Mouse (Mus musculus) forebrain, embryonic 15.5 days (tissue): ENCODE results near the gene Il9r. TPM values are rescaled to one million over a fixed set of nuclear protein-coding genes. Genes with fewer than 3 reads are reported as not detected.

ENCODE experiments used
- ATAC-seq: fragments of 200-750 bp; cut with Nextera tagmentation; replicated peaks from 2 replicates; pipeline ENCODE4 v1.8.0; 2017; ENCODE audit warnings: mild to moderate bottlenecking, moderate TSS enrichment, moderate library complexity
- H3K27ac ChIP-seq: fragments of 300-500 bp; sonication (generic); replicated peaks from 2 replicates; pipeline ENCODE4 v1.5.1; 2015; ENCODE audit warnings: mild to moderate bottlenecking, inconsistent platforms
- H3K27me3 ChIP-seq: fragments of 300-500 bp; sonication (generic); 2 replicates; pipeline ENCODE4 v1.6.1; 2015; ENCODE audit warnings: inconsistent platforms
- H3K36me3 ChIP-seq: fragments of 300-500 bp; sonication (generic); 2 replicates; pipeline ENCODE4 v1.6.1; 2015; ENCODE audit warnings: mild to moderate bottlenecking, inconsistent platforms
- H3K4me1 ChIP-seq: fragments of 300-500 bp; sonication (generic); 2 replicates; pipeline ENCODE4 v1.6.1; 2015; ENCODE audit warnings: inconsistent platforms
- H3K4me2 ChIP-seq: fragments of 300-500 bp; sonication (generic); replicated peaks from 2 replicates; pipeline ENCODE4 v1.6.1; 2015; ENCODE audit warnings: mild to moderate bottlenecking, inconsistent platforms
- H3K4me3 ChIP-seq: fragments of 300-500 bp; sonication (generic); 2 replicates; pipeline ENCODE4 v1.5.1; 2015; ENCODE audit warnings: mild to moderate bottlenecking, inconsistent platforms
- H3K9ac ChIP-seq: fragments of 300-500 bp; sonication (generic); replicated peaks from 2 replicates; pipeline ENCODE4 v1.6.1; 2015; ENCODE audit warnings: mild to moderate bottlenecking, inconsistent platforms
- H3K9me3 ChIP-seq: fragments of 300-500 bp; sonication (generic); 2 replicates; pipeline ENCODE4 v1.6.1; 2016; ENCODE audit warnings: inconsistent platforms
- WGBS: fragments of 180-500 bp; shearing (Covaris S2); methylation state at CpG from one replicate; pipeline ENCODE4 v1.1.7; 2015; ENCODE audit warnings: mixed read lengths; 5-methylcytosine and 5-hydroxymethylcytosine counted together
- polyA plus RNA-seq: library from polyadenylated mRNA; unstranded; fragments of >200 nt; fragmentation: Nextera tagmentation; extraction: Ambion mirVana; gene quantifications from 2 replicates; pipeline ENCODE4 v1.2.1, GENCODE M21; 2015

The Il9r gene
- polyA plus RNA-seq, 1 experiment from 2014 or later: not detected

DNA sequence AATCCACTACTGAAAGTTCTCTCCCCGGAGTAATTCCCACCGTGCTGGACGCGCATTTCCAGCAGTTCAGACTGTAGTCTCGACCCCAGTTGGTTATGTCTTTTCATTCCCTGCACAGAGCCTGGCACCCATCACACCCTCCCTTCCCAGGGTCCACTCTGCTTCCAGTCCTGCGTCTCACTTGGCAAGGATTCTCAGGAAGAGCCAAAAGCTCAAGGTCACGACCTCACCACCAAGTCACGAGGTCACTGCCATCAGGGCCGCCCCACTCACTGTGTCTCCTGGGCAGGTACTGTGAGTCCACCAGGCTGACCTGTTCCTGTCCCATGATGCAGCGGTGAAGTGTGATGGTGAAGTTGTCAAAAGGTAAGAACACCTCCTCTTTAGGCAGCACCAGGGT is 6.0 kb downstream of the Il9r start:
- no peak overlapping the region for H3K4me3 ChIP-seq
- H3K9ac ChIP-seq: no peak overlapping the region
- 82% methylated on average over 10 of the region's 10 CpGs for WGBS
- no peaks in the 10 kb centered on the region for H3K27me3 ChIP-seq
- no peak overlapping the region for H3K4me2 ChIP-seq
- ATAC-seq: no peak
- no peaks in the 10 kb centered on the region for H3K4me1 ChIP-seq
- no peaks in the 10 kb centered on the region for H3K9me3 ChIP-seq
- H3K27ac ChIP-seq: no peak overlapping the region
- H3K36me3 ChIP-seq: no peaks in the 10 kb centered on the region

DNA sequence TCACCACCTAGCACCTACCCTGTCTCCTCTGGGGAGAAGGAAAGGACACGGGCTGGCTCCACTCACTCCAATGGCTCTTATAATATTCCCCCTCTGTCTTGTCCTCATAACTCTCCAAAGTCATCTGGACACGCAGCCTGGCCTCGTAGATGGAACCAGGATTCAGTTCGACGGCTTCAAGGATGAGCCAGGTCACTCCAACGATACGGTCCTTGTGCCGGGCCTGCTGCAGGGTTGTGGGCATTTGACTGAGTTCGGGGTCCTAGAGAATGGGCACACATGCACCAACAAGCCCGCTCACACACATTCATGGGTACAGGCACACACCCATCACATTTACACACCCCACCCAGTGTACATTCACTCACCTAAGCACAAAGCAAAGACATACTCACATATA is 6.9 kb downstream of the Il9r start:
- no peak for ATAC-seq
- Histone ChIP-seq H3K36me3 (no peaks in the 10 kb centered on the region), H3K4me3 (no peak overlapping the region), H3K4me1 (no peaks in the 10 kb centered on the region), H3K27me3 (no peaks in the 10 kb centered on the region), H3K4me2 (no peak overlapping the region), H3K9me3 (no peaks in the 10 kb centered on the region), H3K27ac (no peak overlapping the region), H3K9ac (no peak overlapping the region)
- WGBS: 94% methylated on average over 10 of the region's 10 CpGs

DNA sequence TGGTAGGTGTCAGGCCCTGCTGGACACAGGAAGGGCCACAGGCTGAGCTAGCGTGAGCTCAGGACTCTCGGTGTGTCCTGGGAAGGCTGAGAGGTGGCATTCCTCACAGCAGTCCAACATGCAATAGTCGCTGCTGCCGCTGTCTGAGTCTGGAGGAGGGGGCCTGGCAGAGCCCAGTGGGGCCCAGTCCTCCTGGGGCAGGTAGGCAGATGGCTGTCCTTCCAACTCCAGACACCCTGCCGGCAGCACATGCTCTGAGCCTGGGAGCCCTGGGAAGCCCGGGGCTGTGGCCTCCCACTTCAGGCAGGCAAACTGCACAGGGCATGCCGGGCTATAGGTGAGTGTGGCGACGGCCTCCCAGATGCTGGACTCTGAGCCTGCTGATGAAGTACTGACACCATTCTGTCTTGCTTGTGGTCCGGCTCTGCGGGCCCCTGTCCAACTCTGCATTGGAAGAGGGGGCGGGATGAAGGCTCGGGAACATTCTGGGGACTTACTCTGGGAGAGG is 9.4 kb downstream of the Il9r start:
- H3K4me3 ChIP-seq: no peak overlapping the region
- WGBS: 82% methylated on average over 13 of the region's 13 CpGs
- no peaks in the 10 kb centered on the region for H3K36me3 ChIP-seq
- no peaks in the 10 kb centered on the region for H3K9me3 ChIP-seq
- H3K4me1 ChIP-seq: no peaks in the 10 kb centered on the region
- no peak overlapping the region for H3K27ac ChIP-seq
- no peak overlapping the region for H3K4me2 ChIP-seq
- H3K9ac ChIP-seq: no peak overlapping the region
- H3K27me3 ChIP-seq: no peaks in the 10 kb centered on the region
- ATAC-seq: no peak

DNA sequence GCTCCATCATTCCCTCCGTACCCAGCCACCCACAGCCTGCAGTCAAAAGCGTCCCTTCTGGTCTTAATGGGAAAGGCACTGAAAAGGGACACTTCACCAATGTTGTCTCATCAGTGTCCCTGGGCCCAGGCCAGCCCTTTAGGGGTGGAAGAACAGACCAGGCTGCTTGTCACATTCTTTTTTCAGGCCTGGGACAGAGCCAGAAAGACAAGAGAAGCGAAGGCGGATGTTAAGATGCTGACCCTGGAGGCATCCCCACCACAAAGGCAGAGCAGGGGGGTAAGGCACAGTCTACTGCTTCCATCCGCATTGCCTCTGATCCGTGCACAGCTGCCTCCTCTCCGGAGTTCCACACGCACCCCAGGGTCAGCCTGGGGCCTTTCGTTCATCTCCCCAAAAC is 10.0 kb downstream of the Il9r start:
- H3K36me3 ChIP-seq: no peaks in the 10 kb centered on the region
- ATAC-seq: no peak
- H3K27me3 ChIP-seq: no peaks in the 10 kb centered on the region
- no peaks in the 10 kb centered on the region for H3K9me3 ChIP-seq
- no peak overlapping the region for H3K4me3 ChIP-seq
- H3K9ac ChIP-seq: no peak overlapping the region
- no peak overlapping the region for H3K27ac ChIP-seq
- no peaks in the 10 kb centered on the region for H3K4me1 ChIP-seq
- WGBS: 74% methylated on average over 9 of the region's 9 CpGs
- no peak overlapping the region for H3K4me2 ChIP-seq

DNA sequence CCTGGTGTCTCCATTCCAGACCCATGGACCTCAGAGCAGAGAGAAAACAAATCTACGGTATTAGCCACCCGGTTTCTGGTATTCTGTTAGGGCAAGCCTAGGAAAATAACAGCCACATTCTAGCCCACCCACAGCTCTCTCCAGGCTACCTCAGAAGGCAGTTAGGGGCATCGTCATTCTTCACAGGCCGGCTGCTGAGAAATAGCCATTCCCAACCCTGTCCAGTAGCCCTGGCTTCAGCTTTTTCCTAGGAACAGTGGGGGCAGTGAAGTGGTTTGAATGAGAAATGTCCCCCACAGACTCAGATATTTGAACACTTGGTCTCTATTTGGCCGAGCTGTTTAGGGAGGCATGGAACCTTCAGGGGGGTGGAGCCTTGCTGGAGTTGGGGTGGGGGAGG is 10.6 kb downstream of the Il9r start:
- Histone ChIP-seq H3K4me2 (no peak overlapping the region), H3K9ac (no peak overlapping the region), H3K36me3 (no peaks in the 10 kb centered on the region), H3K27me3 (no peaks in the 10 kb centered on the region), H3K4me1 (no peaks in the 10 kb centered on the region), H3K27ac (no peak overlapping the region), H3K9me3 (no peaks in the 10 kb centered on the region), H3K4me3 (no peak overlapping the region)
- 68% methylated on average over 5 of the region's 5 CpGs for WGBS
- ATAC-seq: no peak

DNA sequence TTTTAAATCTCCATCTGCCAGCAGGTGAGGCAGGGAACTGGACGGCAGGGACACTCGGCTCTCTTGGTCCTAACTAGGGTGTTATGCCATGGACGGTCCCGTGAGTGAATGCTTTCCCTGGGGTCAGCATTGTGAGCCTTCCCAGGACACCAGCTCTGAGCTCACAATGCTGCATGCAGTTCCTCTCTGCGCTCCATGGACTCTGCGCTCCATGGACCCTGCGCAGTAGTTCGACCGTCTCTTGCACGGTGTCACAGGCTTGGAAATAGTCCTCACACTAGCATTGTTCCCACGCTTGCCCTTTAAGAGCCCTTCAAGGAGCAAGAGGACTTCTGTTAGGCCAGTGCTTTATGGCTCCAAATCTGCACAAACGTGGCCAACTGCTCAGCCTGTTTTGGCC is 11.2 kb downstream of the Il9r start:
- Histone ChIP-seq H3K9ac (no peak overlapping the region), H3K4me1 (no peaks in the 10 kb centered on the region), H3K36me3 (no peaks in the 10 kb centered on the region), H3K9me3 (no peaks in the 10 kb centered on the region), H3K27ac (no peak overlapping the region), H3K27me3 (no peaks in the 10 kb centered on the region), H3K4me2 (no peak overlapping the region), H3K4me3 (no peak overlapping the region)
- no peak for ATAC-seq
- WGBS: 84% methylated on average over 12 of the region's 12 CpGs

DNA sequence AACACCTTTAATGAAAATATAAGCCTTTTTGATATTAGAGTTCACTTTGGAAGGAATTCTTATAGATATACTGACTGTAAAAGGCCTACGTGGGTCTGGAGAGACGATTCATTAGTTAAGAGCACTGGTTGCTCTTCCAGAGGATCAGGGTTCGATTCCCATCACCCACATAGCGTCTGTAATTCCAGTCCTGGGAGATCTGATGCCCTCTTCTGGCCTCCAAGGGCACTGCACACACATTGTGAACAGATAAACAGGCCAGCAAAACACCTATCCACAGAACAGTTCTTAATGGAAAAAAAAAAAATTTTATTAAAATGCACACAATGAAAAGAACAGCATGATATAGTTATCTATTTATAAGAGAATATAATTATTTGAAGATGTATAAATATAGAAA is 12.8 kb downstream of the Il9r start:
- Histone ChIP-seq H3K36me3 (no peaks in the 10 kb centered on the region), H3K9me3 (no peaks in the 10 kb centered on the region), H3K27ac (no peak overlapping the region), H3K4me3 (no peak overlapping the region), H3K9ac (no peak overlapping the region), H3K27me3 (no peaks in the 10 kb centered on the region), H3K4me2 (no peak overlapping the region), H3K4me1 (0 out of 2 replicates have a peak, but pooled peaks cover 3% of the 10 kb centered on the region)
- ATAC-seq: no peak
- WGBS: 91% methylated on average over 4 of the region's 4 CpGs

DNA sequence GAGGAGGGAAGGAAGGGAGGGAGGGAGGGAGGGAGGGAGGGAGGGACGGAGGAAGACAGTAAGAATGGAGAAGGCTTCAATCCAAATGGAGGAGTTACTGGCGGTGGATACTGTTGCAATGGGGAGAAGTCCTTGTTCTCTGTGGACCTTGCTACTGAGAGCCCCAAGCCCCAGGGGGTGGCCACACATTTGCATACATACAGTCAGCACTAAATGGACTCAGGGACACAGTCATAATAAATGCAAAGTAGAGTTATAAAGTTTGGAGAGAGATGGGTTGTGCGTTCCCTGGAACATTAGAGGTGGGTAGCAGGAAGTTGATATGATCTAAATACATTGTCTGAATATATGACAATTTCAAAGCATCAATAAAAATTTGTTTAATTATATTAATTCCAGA is 14.0 kb downstream of the Il9r start:
- 85% methylated on average over 3 of the region's 3 CpGs for WGBS
- Histone ChIP-seq H3K36me3 (no peaks in the 10 kb centered on the region), H3K27ac (no peak overlapping the region), H3K9ac (no peak overlapping the region), H3K4me1 (0 out of 2 replicates have a peak, but pooled peaks cover 7% of the 10 kb centered on the region), H3K27me3 (no peaks in the 10 kb centered on the region; the same call in 1 of the 2 replicates), H3K4me3 (no peak overlapping the region), H3K9me3 (no peaks in the 10 kb centered on the region), H3K4me2 (no peak overlapping the region)
- ATAC-seq: no peak

DNA sequence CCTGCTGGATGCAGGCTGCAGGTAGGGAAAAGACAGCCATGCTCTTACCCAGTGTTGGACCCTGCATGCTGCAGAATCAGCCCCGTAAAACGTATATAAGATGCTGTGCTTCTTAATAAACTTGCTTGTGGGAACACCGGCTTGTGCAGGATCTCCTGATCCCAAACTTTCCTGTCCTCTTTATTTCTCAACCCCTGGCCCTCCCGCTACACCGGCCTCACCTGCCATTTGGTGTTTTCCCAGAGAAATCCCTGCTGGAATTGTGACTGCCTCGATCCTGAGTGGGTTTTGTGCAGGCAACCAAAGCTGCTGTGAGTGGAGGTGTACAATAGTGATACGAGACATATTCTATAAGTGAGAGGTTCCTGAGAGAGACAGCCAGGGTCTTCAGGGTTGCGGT is 15.6 kb downstream of the Il9r start:
- H3K4me1 ChIP-seq: 0 out of 2 replicates have a peak, but pooled peaks cover 7% of the 10 kb centered on the region
- H3K4me3 ChIP-seq: no peak overlapping the region
- no peak for ATAC-seq
- no peak overlapping the region for H3K27ac ChIP-seq
- H3K36me3 ChIP-seq: no peaks in the 10 kb centered on the region
- WGBS: 92% methylated on average over 8 of the region's 8 CpGs
- no peak overlapping the region for H3K9ac ChIP-seq
- no peak overlapping the region for H3K4me2 ChIP-seq
- H3K9me3 ChIP-seq: no peaks in the 10 kb centered on the region
- no peaks in the 10 kb centered on the region; the same call in 1 of the 2 replicates for H3K27me3 ChIP-seq

DNA sequence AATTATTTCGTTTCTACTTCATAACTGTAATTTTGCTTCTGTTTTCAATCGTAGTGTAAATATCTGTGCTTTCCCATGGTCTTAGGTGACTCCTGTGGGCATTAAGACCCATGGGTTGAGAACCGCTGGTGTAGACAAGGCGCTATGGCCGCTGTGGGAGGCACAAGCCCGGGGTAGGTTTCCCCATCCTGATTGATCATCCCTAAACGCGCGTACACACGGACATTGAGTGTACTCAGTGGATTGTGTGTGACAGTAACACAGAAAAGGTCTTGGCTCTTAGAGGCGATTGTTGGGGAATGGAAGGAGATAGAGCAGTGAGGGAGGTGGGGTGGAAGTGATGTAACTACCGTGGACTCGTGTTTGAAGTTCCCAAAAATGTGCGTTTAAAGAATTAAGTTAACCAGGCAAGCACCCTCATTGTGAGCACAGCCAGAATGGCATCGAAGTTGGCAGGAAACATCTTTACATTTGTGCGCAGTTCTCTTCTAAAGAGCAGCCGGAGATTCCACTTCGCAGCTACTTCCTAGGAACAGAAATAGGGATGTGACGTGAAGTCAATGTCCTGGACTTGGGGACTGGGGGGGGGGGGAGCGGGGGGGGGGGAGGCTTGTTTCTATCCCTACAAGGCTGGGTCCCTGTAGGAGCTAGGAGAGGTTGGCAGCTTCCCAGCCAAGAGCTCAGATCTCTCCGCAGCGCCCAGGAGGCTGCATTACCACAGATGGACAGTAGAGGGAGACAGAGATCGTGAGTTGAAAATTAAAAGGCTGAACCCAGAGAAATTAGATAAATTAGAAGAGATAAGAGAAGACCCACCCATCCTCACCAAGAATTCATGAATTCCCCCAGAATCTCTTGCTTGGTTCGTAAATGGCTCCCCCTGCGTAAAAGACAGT is 17.9 kb downstream of the Il9r start:
- 49% methylated on average over 23 of the region's 25 CpGs for WGBS
- Histone ChIP-seq H3K4me2 (0 out of 2 replicates have a peak overlapping the region, but pooled peaks have one; percentile 17), H3K27ac (0 out of 2 replicates have a peak overlapping the region, but pooled peaks have one; percentile 11), H3K9ac (no peak overlapping the region), H3K9me3 (no peaks in the 10 kb centered on the region), H3K36me3 (no peaks in the 10 kb centered on the region), H3K4me1 (0 out of 2 replicates have a peak, but pooled peaks cover 7% of the 10 kb centered on the region), H3K27me3 (no peaks in the 10 kb centered on the region; the same call in 1 of the 2 replicates), H3K4me3 (no peak overlapping the region)
- peak; percentile 87 for ATAC-seq

DNA sequence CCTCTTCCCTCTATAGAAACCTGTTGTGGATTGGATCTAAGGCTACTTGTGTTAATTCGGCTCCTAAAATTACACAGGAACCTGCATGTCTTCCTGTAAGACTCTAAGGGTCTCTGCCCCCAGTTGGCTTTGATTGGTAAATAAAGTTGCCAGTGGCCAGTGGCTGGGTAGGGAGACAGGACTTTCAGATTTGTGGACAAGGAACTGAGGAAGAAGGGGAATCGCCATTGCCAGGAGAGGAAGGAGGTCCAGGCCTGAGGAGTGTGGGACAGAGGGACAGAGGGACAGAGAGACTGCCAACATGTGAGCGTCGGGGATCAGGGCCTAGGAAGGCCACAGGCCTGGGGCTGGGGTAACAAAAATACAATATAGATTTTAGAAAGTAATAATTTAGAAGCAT is 18.8 kb downstream of the Il9r start:
- Histone ChIP-seq H3K36me3 (no peaks in the 10 kb centered on the region), H3K9me3 (no peaks in the 10 kb centered on the region), H3K9ac (no peak overlapping the region), H3K27me3 (no peaks in the 10 kb centered on the region; the same call in 1 of the 2 replicates), H3K4me2 (no peak overlapping the region), H3K4me1 (0 out of 2 replicates have a peak, but pooled peaks cover 7% of the 10 kb centered on the region), H3K4me3 (no peak overlapping the region), H3K27ac (no peak overlapping the region)
- ATAC-seq: no peak
- 89% methylated on average over 4 of the region's 4 CpGs for WGBS

DNA sequence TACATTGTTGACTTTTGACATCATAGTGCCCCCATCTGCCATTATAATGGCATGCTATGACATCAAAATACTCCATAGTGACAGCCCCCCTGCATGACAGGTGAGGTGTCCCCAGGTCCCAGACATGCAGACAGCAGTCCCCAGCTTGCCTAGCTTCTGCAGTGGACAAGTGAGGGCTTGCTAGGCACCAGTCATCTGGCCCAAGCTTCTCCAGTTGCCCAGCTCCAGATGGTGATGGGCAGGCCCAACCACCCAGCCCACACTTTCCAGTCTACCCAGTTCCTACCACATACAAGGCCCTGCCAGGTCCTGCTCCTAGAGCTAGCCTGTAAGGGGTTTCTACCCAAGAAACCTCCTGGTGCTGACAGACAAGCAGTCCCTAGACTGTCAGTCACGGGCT is 21.6 kb downstream of the Il9r start:
- WGBS: 78% methylated on average over 1 of the region's 1 CpGs
- H3K4me2 ChIP-seq: no peak overlapping the region
- ATAC-seq: no peak

More for the DNA sequence above, 21.6 kb downstream of the Il9r start:
- no peaks in the 10 kb centered on the region; the same call in 1 of the 2 replicates for H3K27me3 ChIP-seq
- 0 out of 2 replicates have a peak, but pooled peaks cover 7% of the 10 kb centered on the region for H3K4me1 ChIP-seq
- H3K9ac ChIP-seq: no peak overlapping the region
- H3K9me3 ChIP-seq: no peaks in the 10 kb centered on the region
- no peak overlapping the region for H3K4me3 ChIP-seq
- H3K36me3 ChIP-seq: no peaks in the 10 kb centered on the region
- no peak overlapping the region for H3K27ac ChIP-seq
